Mouse (Mus musculus): ENCODE measurements around the gene Cep164. TPM values are rescaled to one million over a fixed set of nuclear protein-coding genes. Genes with fewer than 3 reads are reported as not detected.

Cep164 gene
- total RNA-seq, 2 experiments from 2014 or later = 13.6 TPM

DNA sequence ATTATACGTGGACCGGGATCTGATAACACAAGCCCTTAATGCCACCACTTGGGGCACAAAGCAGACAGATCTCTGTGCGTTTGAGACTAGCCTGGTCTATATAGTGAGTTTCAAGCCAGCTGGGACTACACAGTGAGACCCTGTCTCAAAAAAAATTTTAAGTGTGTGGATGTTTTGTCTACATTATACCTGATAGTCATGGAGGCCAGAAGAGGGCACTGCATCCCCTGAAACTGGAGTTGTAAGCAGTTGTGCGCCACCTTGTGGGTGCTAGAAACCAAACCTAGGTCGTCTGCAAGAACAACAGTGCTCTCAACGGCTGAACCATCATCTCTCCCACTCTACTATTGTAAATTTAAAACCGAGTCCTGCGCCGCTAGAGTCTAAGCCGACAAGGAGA, 616 bp upstream of the Cep164 start:
- TF ChIP-seq CTCF (conservative IDR thresholded peaks at IDR 0.05) = peak; percentile 91
- peak; percentile 55 to 60 for DNase-seq (ENCODE audit: low spot score in 2 of 2)
- Histone ChIP-seq H3K27ac (no peak overlapping the region), H3K4me3 (peak overlapping the region; percentile 65)

GRCm38 (mm10) chr9:45827663-45828290, 714 bp downstream of the Cep164 start:
- DNase-seq (ENCODE audit: low spot score in 2 of 2) = no peak
- peak overlapping the region; percentile 76 for H3K27ac ChIP-seq
- TF ChIP-seq CTCF (conservative IDR thresholded peaks at IDR 0.05) = no peak
- peak overlapping the region; percentile 65 for H3K4me3 ChIP-seq

GRCm38 (mm10) chr9:45818406-45819011, 10.0 kb downstream of the Cep164 start:
- no peak for TF ChIP-seq CTCF (conservative IDR thresholded peaks at IDR 0.05)
- DNase-seq (ENCODE audit: low spot score in 2 of 2) = no peak
- Histone ChIP-seq H3K27ac (no peak overlapping the region), H3K4me3 (no peak overlapping the region)

- DNase-seq (ENCODE audit: low spot score in 2 of 2) = no peak
- H3K4me3 ChIP-seq = no peak overlapping the region
- no peak for TF ChIP-seq CTCF (conservative IDR thresholded peaks at IDR 0.05)
- no peak overlapping the region for H3K27ac ChIP-seq
Measured at GRCm38 (mm10) chr9:45815525-45815924, 13.0 kb downstream of the Cep164 start.

- no peak for TF ChIP-seq CTCF (conservative IDR thresholded peaks at IDR 0.05)
- peak; percentile 29 to 59 for DNase-seq (ENCODE audit: low spot score in 2 of 2)
- Histone ChIP-seq H3K27ac (no peak overlapping the region), H3K4me3 (no peak overlapping the region)
Measured at GRCm38 (mm10) chr9:45815113-45815512, 13.4 kb downstream of the Cep164 start.

GRCm38 (mm10) chr9:45811946-45812345, 16.5 kb downstream of the Cep164 start:
- TF ChIP-seq CTCF (conservative IDR thresholded peaks at IDR 0.05) = no peak
- DNase-seq (ENCODE audit: low spot score in 2 of 2) = no peak

GRCm38 (mm10) chr9:45807761-45808160, 20.7 kb downstream of the Cep164 start:
- no peak for DNase-seq (ENCODE audit: low spot score in 2 of 2)
- TF ChIP-seq CTCF (conservative IDR thresholded peaks at IDR 0.05) = no peak
- Histone ChIP-seq H3K4me3 (no peak overlapping the region), H3K27ac (no peak overlapping the region)

More at GRCm38 (mm10) chr9:45811946-45812345, 16.5 kb downstream of the Cep164 start:
- Histone ChIP-seq H3K27ac (no peak overlapping the region), H3K4me3 (no peak overlapping the region)

- Histone ChIP-seq H3K4me3 (no peak overlapping the region), H3K27ac (no peak overlapping the region)
- no peak for DNase-seq (ENCODE audit: low spot score in 2 of 2)
- TF ChIP-seq CTCF (conservative IDR thresholded peaks at IDR 0.05) = no peak
Measured at GRCm38 (mm10) chr9:45807337-45807736, 21.2 kb downstream of the Cep164 start.

DNA sequence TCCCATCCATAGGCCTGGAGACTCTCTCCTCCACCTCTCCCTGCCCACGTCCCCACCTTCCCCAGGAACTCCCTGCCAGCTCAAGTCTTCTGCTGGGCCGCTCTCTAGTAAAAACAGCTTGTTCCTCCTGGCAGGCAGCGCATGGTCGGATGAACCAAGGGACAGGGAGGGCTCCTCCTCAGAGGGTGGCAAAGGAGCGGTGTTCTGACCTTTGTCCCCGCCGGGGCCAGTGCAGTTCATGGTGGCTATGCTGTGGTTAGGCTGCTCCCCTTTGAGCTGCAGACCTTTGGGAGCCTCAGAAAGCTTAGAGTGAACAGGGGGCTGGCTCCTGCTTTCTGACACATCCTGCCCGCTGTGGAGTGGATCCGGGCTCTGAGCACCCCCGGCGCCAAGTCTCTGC, 21.6 kb downstream of the Cep164 start:
- no peak overlapping the region for H3K4me3 ChIP-seq
- no peak for DNase-seq (ENCODE audit: low spot score in 2 of 2)
- TF ChIP-seq CTCF (conservative IDR thresholded peaks at IDR 0.05) = no peak
- no peak overlapping the region for H3K27ac ChIP-seq

DNA sequence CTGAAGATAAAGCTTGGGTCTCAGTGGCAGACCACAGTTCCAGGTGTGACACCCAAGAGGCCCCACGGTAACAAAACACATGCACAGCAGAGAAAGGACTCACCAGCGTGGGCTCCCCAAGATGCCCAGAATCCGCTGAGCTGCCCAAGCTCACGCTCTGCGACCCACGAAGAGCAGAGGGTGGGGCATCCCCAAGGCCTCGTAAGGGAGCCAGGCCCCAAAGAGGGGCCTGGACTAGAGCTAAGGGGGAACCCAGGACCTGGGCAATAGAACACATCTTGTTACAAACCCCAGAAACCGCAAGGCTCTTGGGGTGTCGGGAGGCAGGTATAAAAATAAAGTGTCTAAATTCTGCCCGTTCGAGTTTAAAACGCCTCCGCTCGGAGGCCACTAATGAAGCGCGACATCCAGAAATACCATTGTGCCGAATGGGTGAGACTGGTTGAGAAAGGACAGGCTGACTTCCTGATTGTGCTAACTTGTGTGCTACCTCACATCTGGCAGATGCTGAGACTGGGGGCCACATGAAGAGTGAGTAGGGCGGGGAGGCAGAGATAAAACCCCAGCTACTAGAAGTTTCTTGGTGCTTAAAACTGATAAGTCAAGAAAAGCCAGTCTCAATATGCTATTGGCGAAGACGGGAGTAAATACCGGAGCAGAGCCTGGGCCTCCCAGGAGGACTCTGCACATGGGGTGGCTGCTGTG, 25.3 kb downstream of the Cep164 start:
- no peak for DNase-seq (ENCODE audit: low spot score in 2 of 2)
- no peak overlapping the region for H3K4me3 ChIP-seq
- H3K27ac ChIP-seq = no peak overlapping the region
- no peak for TF ChIP-seq CTCF (conservative IDR thresholded peaks at IDR 0.05)

GRCm38 (mm10) chr9:45799402-45799801, 29.1 kb downstream of the Cep164 start:
- H3K27ac ChIP-seq = peak overlapping the region; percentile 73
- no peak overlapping the region for H3K4me3 ChIP-seq
- no peak for TF ChIP-seq CTCF (conservative IDR thresholded peaks at IDR 0.05)
- DNase-seq (ENCODE audit: low spot score in 2 of 2) = peak; percentile 63 to 65

DNA sequence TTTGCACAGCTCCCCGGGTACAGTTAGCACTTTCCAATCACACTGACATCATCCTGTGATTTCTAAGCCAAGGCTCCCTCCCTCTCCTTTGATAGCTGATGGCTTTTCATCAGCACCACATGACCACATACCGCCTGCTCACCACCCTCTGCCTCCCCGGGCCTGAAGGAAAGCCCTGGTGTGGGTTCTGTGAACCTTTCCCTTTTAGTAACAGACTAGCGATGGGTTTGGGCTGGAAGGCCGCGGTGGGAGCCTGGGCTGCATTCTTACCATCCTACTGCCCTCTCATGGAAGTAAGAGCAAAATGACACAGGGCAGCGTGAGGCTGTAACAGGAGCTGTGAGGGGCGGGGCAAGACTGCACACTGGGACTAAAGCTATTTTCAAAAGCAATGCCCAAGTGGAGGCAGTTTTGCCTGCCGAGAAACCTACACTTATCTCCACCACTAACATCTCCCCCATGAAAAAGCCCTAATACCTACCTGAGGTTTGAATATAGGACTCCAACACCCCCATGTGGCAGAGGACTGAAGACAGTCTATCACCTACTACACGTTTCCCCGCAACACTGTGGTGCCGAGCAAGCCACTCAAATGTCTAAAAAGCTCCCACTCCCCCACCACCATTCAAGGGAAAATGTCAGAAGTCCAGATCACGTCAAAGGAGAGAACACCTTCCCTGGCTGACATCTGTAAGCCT, 29.9 kb downstream of the Cep164 start:
- TF ChIP-seq CTCF (conservative IDR thresholded peaks at IDR 0.05) = peak; percentile 41; the same call in 1 of the 2 replicates
- Histone ChIP-seq H3K4me3 (no peak overlapping the region), H3K27ac (peak overlapping the region; percentile 73)
- DNase-seq (ENCODE audit: low spot score in 2 of 2) = peak; percentile 21 to 43

- Histone ChIP-seq H3K27ac (no peak overlapping the region), H3K4me3 (no peak overlapping the region)
- no peak for DNase-seq (ENCODE audit: low spot score in 2 of 2)
- TF ChIP-seq CTCF (conservative IDR thresholded peaks at IDR 0.05) = peak; percentile 37
Measured at GRCm38 (mm10) chr9:45797271-45797670, 31.2 kb downstream of the Cep164 start.
